Mouse (Mus musculus) hindlimb bud, embryonic 11.5 days (tissue): ENCODE measurements around the gene Hnrnpul1.

ENCODE experiments used
- DNase-seq: peaks from one replicate; pipeline ENCODE4 v3.0.0-alpha.2; 2012; ENCODE audit warnings: low read depth, low spot score; ENCODE audit errors: extremely low spot score

The Hnrnpul1 gene

DNA sequence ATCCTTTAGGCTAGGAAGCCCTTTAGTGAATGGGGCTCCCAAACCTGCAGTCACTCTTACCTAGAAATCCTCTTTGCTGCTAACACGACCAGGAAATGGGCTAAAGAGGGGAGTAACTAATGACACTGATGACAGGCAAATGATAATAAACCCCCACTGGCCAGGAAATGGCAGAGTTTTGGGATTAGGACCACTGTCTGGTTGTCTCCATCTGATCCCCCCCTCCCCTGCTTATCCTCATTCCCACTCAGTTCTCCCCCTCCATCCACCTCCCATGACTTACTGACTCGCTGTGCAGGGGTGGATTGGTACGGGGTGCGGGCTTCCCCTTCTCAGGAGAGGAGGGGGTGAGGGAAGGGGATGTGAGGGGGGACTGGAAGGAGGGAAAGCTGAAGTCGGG, 64.5 kb downstream of the Hnrnpul1 start:
- DNase-seq: no peak

DNA sequence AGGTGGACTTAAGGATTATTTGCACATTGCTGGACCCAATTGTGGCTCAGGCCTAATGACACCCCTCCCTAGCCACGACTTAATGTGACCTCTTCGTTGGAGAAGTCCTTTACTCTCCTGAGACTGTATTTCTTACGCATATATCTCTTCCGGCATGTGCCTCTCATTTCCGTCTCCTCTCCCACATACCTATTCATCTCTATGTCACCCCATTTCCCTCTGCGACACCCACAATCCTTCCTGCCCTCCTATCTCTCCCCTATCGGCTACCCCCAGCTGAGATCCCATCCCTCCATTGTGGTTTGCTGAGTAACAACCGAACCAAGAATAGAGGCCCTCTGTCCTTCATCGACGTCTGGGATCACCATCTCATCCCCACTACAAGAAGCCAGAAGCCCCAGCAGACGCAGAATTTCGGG, 64.9 kb downstream of the Hnrnpul1 start:
- no peak for DNase-seq

DNA sequence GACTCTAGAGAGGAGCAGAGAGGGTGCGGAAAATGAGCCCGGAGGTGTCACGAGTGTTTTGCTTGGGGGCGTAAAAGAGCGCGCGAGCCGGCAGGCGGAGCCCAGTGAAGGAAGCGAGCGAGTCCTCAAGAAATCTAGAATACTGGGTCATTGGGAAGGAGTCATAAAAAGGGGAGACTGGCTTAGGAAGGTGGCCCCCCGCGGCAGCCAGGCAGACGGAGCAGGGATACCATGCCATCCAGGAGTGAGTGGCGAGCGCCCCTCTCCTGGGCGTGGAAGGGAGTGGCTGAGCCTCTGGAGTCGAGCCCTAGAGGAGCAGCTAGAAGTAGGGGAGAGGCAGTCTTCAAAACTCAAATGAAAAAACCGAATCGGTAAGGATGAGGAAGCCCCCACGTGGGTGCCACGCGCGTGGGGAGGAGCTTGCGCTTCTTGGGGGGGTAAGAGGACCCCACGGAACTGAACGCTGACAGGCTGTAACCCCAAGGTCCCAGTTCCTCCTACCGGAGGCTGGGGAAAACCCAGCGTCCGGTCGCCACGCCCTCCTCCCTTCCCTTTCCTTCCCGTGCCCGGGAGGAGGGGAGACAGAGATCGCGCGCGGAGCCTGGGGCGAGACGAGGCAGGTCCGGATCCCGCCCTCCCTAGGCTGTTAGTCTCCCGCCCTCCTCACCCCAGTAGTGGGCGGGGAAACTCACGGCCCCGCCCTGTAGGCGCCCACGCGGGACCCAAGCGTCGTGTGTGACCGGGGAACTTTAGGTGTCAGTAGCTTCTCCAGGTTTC, 65.6 kb downstream of the Hnrnpul1 start:
- no peak for DNase-seq

- no peak for DNase-seq
These were observed 66.7 kb downstream of the Hnrnpul1 start for GRCm38 (mm10) chr7:25687811-25688401.

- no peak for DNase-seq
These were observed 67.7 kb downstream of the Hnrnpul1 start, which contains the start of gene Tgfb1 for GRCm38 (mm10) chr7:25686680-25687531. Gene Tgfb1 (plus strand): TSS chr7:25687002.

GRCm38 (mm10) chr7:25685926-25686470, 68.6 kb downstream of the Hnrnpul1 start:
- DNase-seq: no peak

DNA sequence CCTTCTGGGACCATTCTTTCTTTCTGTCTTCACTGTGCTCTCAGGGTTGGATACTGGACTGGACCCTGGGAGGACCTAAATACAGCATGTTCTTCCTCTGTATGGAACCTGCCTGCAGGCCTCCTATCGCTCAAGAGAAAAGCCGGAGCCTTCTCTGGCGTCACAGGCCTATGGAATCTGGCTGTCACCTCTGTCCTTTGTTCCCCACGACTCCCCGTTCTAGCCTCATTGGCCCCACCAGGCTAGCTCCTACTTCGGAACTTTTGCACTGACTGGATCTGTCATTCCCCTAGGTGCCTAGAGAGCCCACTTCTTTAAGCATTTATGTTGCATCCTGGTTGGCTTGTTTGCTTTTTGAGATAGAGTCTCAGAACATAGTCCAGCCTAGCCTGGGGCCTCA, 69.9 kb downstream of the Hnrnpul1 start:
- no peak for DNase-seq

- DNase-seq: no peak
These were observed 70.9 kb downstream of the Hnrnpul1 start for GRCm38 (mm10) chr7:25683474-25684180.

GRCm38 (mm10) chr7:25681341-25682231, 73.0 kb downstream of the Hnrnpul1 start:
- no peak for DNase-seq

DNA sequence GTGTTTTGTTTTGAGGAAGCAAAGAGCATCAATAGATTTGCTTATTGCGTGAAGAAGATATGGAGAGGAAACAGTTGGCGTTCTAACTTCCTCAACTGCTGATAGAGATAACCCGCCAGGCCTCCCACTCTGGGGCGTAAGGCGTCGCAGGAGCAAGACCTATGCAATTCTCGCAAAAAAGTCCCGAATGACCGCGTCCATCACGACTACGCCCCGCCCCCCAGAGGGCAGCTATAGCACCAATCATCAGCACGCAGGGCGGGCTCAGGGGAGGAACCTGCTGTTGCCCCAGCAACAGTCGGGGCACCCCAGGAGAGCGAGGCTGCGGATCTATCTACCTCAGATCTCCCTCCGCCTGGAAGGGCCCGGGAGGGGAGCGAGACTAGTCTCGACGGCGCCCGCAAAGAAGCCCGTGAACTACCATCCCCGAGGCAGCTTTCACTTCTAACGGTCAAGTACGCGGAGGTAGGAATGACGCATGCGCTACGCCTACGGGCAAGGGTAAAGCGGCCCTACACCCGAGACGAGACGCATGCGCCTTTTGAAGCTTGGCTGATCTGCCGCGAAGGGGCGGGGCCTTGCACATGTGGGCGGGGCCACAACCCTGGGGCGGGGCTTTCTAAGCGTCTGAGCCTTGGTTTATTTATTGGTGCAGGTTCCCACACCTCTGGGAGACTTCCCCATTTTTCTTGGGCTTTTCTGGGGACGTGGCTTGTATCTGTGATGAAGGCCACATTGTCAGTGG, 73.9 kb downstream of the Hnrnpul1 start, which contains the start of gene B9d2:
TSS of gene B9d2 (plus strand) at position 267 of the 745 bp plus-strand sequence.
- peak; percentile 84 for DNase-seq

DNA sequence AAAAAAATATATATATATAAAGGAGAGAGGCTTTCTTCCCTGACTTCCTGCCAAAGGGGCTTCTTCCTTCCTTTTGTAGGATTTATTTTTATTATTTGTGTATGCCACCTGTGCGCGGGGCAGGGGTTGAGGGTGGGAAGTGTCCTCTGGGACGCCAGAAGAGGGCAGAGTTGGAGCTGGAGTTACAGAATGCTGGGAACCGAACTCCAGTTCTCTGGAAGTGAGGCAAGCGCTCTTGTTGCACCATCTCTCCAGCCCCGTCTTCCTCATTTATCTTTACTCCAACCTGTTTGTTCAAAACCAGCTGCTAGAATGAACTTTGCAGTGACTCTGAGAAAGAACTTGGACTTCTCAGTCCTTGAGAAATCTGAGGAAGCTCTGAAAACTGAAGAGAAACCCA, 74.6 kb downstream of the Hnrnpul1 start:
- no peak for DNase-seq

GRCm38 (mm10) chr7:25677013-25677412, 77.5 kb downstream of the Hnrnpul1 start:
- DNase-seq: no peak

DNA sequence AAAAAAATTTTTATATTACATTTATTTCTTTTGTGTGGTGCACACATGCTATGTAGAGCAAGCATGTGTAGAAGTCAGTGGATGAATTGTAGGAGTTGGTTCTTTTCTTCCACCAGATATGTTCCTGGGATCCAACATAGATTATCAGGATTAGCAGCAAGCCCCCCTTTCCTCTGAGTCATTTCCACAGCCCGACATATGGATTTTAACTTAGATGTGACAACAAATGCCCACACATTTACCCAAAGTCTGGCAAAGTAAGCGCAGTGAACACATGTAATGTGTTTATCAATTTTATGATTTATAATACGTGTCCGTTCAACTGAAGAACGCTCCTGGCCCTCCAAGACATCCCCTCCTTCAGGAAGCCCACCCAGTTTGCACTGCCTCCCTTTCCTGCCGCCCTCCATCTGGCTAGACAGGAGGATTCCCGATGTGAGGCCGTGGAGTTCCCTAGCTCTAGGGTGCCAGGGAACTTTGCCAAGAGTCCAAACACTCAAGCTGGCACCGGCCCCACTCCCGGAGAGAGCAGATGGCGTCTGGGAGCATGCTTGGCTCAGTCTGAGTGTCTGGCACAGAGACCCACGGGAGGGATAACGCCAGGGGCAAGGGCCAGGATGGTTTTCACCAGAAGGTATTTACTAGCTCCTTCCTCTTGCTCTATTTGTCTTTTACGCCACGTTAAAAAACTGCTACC, 78.3 kb downstream of the Hnrnpul1 start:
- no peak for DNase-seq

GRCm38 (mm10) chr7:25675405-25675804, 79.2 kb downstream of the Hnrnpul1 start:
- no peak for DNase-seq

DNA sequence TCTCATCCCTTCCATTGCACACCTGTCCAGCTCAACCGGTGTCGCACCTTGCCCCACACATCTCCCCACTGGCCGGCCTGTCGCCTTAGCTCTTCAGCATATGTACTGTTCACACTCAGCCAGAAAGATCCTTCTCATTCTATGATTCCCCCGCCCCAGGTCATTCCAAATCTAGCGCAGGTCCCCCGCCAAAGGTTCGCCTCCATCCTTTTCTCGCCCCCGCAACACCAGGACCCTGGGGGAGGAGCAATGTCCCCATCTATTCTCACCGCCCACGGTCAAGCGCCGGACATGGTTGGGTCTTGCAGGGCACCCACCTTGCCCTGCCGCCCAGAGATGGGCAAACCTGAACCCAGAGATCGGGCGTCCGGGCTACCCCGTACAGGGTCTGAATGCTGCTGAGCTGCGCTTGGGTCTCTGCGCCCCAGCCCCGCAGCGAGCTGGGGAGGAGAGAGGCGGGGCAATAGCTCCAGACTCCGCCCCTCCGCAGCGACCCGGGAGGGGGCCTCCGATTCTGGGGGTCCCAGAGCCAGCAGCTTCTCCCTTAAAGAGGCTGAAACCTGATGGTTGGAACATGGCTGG, 79.7 kb downstream of the Hnrnpul1 start, which contains the start of gene Tmem91:
TSS of gene Tmem91 (minus strand) at position 448 of the 582 bp plus-strand sequence.
- no peak for DNase-seq

DNA sequence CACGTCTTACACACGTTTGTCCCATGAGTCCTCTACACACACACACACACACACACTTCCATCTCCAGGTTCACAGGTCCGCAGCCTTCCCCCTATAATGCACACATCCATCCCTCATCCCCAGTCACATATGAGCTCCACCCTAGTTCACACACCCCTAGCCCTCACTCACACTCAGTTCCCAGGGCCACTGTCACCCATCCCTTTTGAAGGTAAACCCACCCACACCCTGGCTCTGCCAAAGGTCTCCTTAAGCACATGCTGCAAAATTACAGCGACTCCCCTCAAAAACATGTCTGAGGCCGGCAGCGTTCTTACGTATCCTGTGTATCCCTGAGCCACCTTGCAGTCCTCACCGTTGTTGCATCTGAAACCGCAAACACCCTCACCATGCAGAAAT, 80.3 kb downstream of the Hnrnpul1 start:
- no peak for DNase-seq

DNA sequence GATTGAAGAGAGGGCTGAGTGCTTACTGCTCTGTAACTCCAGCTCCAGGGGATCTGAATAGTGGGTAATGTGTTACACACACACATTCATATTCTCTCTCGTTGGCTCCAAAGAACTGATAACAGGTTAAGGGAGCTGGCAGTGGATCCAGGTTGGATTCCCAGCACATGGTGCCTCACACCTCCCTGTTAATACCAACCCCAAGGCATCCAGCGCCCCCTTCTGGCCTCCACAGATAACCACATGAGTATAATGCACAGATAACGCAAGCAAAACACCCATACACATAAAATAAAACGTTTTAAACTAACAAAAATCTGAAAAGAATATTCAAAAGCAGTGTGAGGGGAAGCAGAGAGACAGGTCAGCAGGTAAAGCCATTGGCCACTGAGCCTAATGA, 82.1 kb downstream of the Hnrnpul1 start:
- no peak for DNase-seq

DNA sequence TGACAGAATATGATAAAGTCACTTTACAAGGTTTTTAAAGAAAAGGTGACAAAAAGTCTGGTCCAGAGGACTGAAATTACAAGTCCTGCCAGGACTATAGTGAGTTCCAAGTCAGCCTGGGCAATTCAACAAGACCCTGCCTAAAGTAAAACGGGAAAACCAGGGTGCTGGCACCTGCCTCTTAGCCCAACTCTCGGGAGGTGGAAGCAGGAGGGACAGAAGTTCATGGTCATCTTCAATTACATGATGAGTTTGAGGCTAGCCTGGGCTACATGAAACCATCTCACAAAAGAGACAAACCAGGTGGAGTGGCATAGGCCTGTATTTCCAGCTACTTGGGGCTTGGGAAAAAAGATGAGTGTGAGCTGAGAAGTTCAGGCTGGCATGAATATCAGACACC, 82.9 kb downstream of the Hnrnpul1 start:
- DNase-seq: no peak
